Mouse (Mus musculus): Measurements from ENCODE around the gene Aox3. TPM values are rescaled to one million over a fixed set of nuclear protein-coding genes. Genes with fewer than 3 reads are reported as not detected.
A peak's percentile ranks its signal among the peaks of the same experiment; 100 is the strongest.

Aox3 gene
- 0.31 and 0.32 TPM in 2 replicates for polyA plus RNA-seq (2014; fragmentation: Nextera tagmentation; extraction: Ambion mirVana)

- Histone ChIP-seq H3K4me3 (replicated peaks; ENCODE audit: low read length) (no peak within 1 kb of the TSS), H3K4me1 (replicated peaks; ENCODE audit: control insufficient read depth, insufficient read depth, low read length) (no peaks in the 10 kb centered on the region), H3K9ac (no peak within 1 kb of the TSS), H3K36me3 (replicated peaks; ENCODE audit: control insufficient read depth, insufficient read depth) (no peaks in the 10 kb centered on the region), H3K9me3 (ENCODE audit: control insufficient read depth, low read length) (no peaks in the 10 kb centered on the region), H3K27ac (no peak within 1 kb of the TSS), H3K4me2 (replicated peaks) (peak within 1 kb of the TSS; percentile 38), H3K27me3 (ENCODE audit: control insufficient read depth, insufficient read depth, low read length) (no peaks in the 10 kb centered on the region)
- WGBS, result 16% methylated on average over 11 of the region's 11 CpGs
- ATAC-seq (ENCODE audit: low FRiP score) (peak; percentile 83), DNase-seq (ENCODE audit: low spot score) (peak; percentile 77)
Measured at GRCm38 (mm10) chr1:58112880-58113279, at the start of gene Aox3. Gene Aox3, plus strand, starts transcription at chr1:58113130.

- H3K36me3 ChIP-seq (replicated peaks; ENCODE audit: control insufficient read depth, insufficient read depth), result no peaks in the 10 kb centered on the region
- no peak overlapping the region for H3K4me3 ChIP-seq (replicated peaks; ENCODE audit: low read length)
- no peaks in the 10 kb centered on the region for H3K4me1 ChIP-seq (replicated peaks; ENCODE audit: control insufficient read depth, insufficient read depth, low read length)
- 87% methylated on average over 5 of the region's 5 CpGs for WGBS
- H3K9me3 ChIP-seq (ENCODE audit: control insufficient read depth, low read length), result no peaks in the 10 kb centered on the region
- DNase-seq (ENCODE audit: low spot score) (no peak), ATAC-seq (ENCODE audit: low FRiP score) (no peak)
- no peak overlapping the region for H3K9ac ChIP-seq
- no peaks in the 10 kb centered on the region for H3K27me3 ChIP-seq (ENCODE audit: control insufficient read depth, insufficient read depth, low read length)
- no peak overlapping the region for H3K27ac ChIP-seq
- H3K4me2 ChIP-seq (replicated peaks), result no peak overlapping the region
Measured at GRCm38 (mm10) chr1:58065151-58065550, 47.8 kb upstream of the Aox3 start.

- Histone ChIP-seq H3K9me3 (ENCODE audit: control insufficient read depth, low read length) (no peaks in the 10 kb centered on the region), H3K4me1 (replicated peaks; ENCODE audit: control insufficient read depth, insufficient read depth, low read length) (no peaks in the 10 kb centered on the region), H3K9ac (no peak overlapping the region), H3K27ac (no peak overlapping the region), H3K36me3 (replicated peaks; ENCODE audit: control insufficient read depth, insufficient read depth) (no peaks in the 10 kb centered on the region), H3K4me3 (replicated peaks; ENCODE audit: low read length) (no peak overlapping the region), H3K4me2 (replicated peaks) (no peak overlapping the region), H3K27me3 (ENCODE audit: control insufficient read depth, insufficient read depth, low read length) (no peaks in the 10 kb centered on the region)
- WGBS, result 82% methylated on average over 3 of the region's 3 CpGs
- no peak for DNase-seq (ENCODE audit: low spot score)
- ATAC-seq (ENCODE audit: low FRiP score), result no peak
Measured at GRCm38 (mm10) chr1:58065606-58066005, 47.3 kb upstream of the Aox3 start.

DNA sequence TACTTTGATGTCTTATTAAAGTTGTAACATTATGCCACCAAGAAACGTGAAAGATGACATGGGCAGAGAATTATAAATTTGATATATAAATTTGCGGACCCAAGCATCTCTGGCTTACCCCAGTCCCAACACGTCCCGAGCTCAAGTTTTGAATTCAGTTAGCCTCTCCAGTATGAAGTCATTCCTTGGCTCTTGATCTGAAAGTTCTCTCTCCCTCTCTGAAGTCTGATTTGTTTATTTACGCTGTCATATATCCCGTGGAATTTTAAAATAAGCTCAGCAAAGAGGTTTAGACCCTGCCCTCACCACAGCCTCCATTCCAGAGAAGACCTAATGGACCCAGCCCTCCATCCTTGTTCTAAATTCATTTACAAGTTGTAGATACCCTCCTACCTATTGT is 43.7 kb upstream of the Aox3 start:
- Histone ChIP-seq H3K27ac (no peak overlapping the region), H3K4me2 (replicated peaks) (no peak overlapping the region), H3K9ac (no peak overlapping the region), H3K27me3 (ENCODE audit: control insufficient read depth, insufficient read depth, low read length) (no peaks in the 10 kb centered on the region), H3K36me3 (replicated peaks; ENCODE audit: control insufficient read depth, insufficient read depth) (no peaks in the 10 kb centered on the region), H3K4me3 (replicated peaks; ENCODE audit: low read length) (no peak overlapping the region), H3K4me1 (replicated peaks; ENCODE audit: control insufficient read depth, insufficient read depth, low read length) (no peaks in the 10 kb centered on the region; the same call in 1 of the 2 replicates), H3K9me3 (ENCODE audit: control insufficient read depth, low read length) (no peaks in the 10 kb centered on the region)
- WGBS, result 88% methylated on average over 6 of the region's 6 CpGs
- ATAC-seq (ENCODE audit: low FRiP score), result no peak
- no peak for DNase-seq (ENCODE audit: low spot score)

DNA sequence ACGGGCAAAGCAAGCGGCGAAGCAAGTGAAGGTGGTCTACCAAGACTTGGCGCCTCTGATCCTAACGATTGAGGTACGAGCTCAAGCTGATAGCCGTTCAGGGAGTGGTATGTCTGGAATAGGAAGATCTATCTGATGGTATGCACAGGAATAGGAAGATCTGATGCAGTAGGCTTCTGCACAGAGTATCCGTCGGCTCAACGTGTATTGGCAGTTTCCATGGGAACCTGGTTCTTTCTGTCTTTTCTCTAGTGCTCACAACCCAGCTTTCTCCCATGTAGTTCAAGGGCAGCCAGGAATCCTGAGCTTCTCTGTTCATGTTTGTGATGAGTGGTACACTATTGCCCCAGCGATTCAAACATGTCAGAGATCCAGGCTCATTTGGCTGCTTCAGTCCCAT is 42.8 kb upstream of the Aox3 start:
- ATAC-seq (ENCODE audit: low FRiP score), result no peak
- Histone ChIP-seq H3K9ac (no peak overlapping the region), H3K4me3 (replicated peaks; ENCODE audit: low read length) (no peak overlapping the region), H3K36me3 (replicated peaks; ENCODE audit: control insufficient read depth, insufficient read depth) (no peaks in the 10 kb centered on the region), H3K27me3 (ENCODE audit: control insufficient read depth, insufficient read depth, low read length) (no peaks in the 10 kb centered on the region), H3K4me1 (replicated peaks; ENCODE audit: control insufficient read depth, insufficient read depth, low read length) (no peaks in the 10 kb centered on the region; the same call in 1 of the 2 replicates), H3K27ac (no peak overlapping the region), H3K9me3 (ENCODE audit: control insufficient read depth, low read length) (no peaks in the 10 kb centered on the region), H3K4me2 (replicated peaks) (no peak overlapping the region)
- no peak for DNase-seq (ENCODE audit: low spot score)
- WGBS, result 90% methylated on average over 11 of the region's 11 CpGs

- H3K4me2 ChIP-seq (replicated peaks), result no peak overlapping the region
- no peak overlapping the region for H3K4me3 ChIP-seq (replicated peaks; ENCODE audit: low read length)
- no peak for DNase-seq (ENCODE audit: low spot score)
- no peaks in the 10 kb centered on the region for H3K27me3 ChIP-seq (ENCODE audit: control insufficient read depth, insufficient read depth, low read length)
- H3K4me1 ChIP-seq (replicated peaks; ENCODE audit: control insufficient read depth, insufficient read depth, low read length), result no peaks in the 10 kb centered on the region; the same call in 1 of the 2 replicates
- WGBS, result 85% methylated on average over 9 of the region's 9 CpGs
- H3K9ac ChIP-seq, result no peak overlapping the region
- no peak for ATAC-seq (ENCODE audit: low FRiP score)
- H3K27ac ChIP-seq, result no peak overlapping the region
- no peaks in the 10 kb centered on the region for H3K9me3 ChIP-seq (ENCODE audit: control insufficient read depth, low read length)
- no peaks in the 10 kb centered on the region for H3K36me3 ChIP-seq (replicated peaks; ENCODE audit: control insufficient read depth, insufficient read depth)
Measured at GRCm38 (mm10) chr1:58071006-58071405, 41.9 kb upstream of the Aox3 start.

DNA sequence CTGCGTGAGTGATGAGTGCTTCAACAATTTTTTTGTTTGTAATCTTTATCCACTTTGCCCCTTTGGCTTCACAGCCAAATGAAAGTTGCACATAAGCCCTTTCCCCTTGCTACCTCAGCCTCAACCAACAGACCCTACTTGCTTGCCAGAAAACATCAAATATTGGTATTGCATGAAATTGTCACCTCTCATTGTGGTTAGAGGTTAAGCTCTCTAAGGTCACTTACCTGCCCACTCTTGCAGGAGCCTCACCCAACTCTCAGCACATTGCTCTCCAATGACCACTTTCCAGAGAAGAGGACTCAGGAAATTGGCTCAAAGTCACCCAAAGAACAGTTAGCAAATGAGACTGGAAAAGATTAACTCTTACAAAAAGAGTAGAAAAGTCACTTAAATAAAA is 41.4 kb upstream of the Aox3 start:
- no peaks in the 10 kb centered on the region for H3K9me3 ChIP-seq (ENCODE audit: control insufficient read depth, low read length)
- no peak overlapping the region for H3K4me2 ChIP-seq (replicated peaks)
- DNase-seq (ENCODE audit: low spot score) (no peak), ATAC-seq (ENCODE audit: low FRiP score) (no peak)
- no peak overlapping the region for H3K27ac ChIP-seq
- 91% methylated on average over 1 of the region's 1 CpGs for WGBS
- H3K9ac ChIP-seq, result no peak overlapping the region
- H3K36me3 ChIP-seq (replicated peaks; ENCODE audit: control insufficient read depth, insufficient read depth), result no peaks in the 10 kb centered on the region
- H3K4me1 ChIP-seq (replicated peaks; ENCODE audit: control insufficient read depth, insufficient read depth, low read length), result no peaks in the 10 kb centered on the region; the same call in 1 of the 2 replicates
- no peak overlapping the region for H3K4me3 ChIP-seq (replicated peaks; ENCODE audit: low read length)
- no peaks in the 10 kb centered on the region for H3K27me3 ChIP-seq (ENCODE audit: control insufficient read depth, insufficient read depth, low read length)

GRCm38 (mm10) chr1:58072416-58072815 is 40.5 kb upstream of the Aox3 start:
- Histone ChIP-seq H3K4me1 (replicated peaks; ENCODE audit: control insufficient read depth, insufficient read depth, low read length) (no peaks in the 10 kb centered on the region; the same call in 1 of the 2 replicates), H3K36me3 (replicated peaks; ENCODE audit: control insufficient read depth, insufficient read depth) (no peaks in the 10 kb centered on the region), H3K27me3 (ENCODE audit: control insufficient read depth, insufficient read depth, low read length) (no peaks in the 10 kb centered on the region), H3K4me3 (replicated peaks; ENCODE audit: low read length) (no peak overlapping the region), H3K27ac (no peak overlapping the region), H3K9ac (no peak overlapping the region), H3K9me3 (ENCODE audit: control insufficient read depth, low read length) (no peaks in the 10 kb centered on the region), H3K4me2 (replicated peaks) (no peak overlapping the region)
- WGBS, result 78% methylated on average over 2 of the region's 2 CpGs
- DNase-seq (ENCODE audit: low spot score) (no peak), ATAC-seq (ENCODE audit: low FRiP score) (no peak)

GRCm38 (mm10) chr1:58072991-58073730 is 39.8 kb upstream of the Aox3 start:
- Histone ChIP-seq H3K9me3 (ENCODE audit: control insufficient read depth, low read length) (no peaks in the 10 kb centered on the region), H3K36me3 (replicated peaks; ENCODE audit: control insufficient read depth, insufficient read depth) (no peaks in the 10 kb centered on the region), H3K4me2 (replicated peaks) (no peak overlapping the region), H3K9ac (no peak overlapping the region), H3K27ac (no peak overlapping the region), H3K27me3 (ENCODE audit: control insufficient read depth, insufficient read depth, low read length) (no peaks in the 10 kb centered on the region), H3K4me1 (replicated peaks; ENCODE audit: control insufficient read depth, insufficient read depth, low read length) (no peaks in the 10 kb centered on the region; the same call in 1 of the 2 replicates), H3K4me3 (replicated peaks; ENCODE audit: low read length) (no peak overlapping the region)
- DNase-seq (ENCODE audit: low spot score) (no peak), ATAC-seq (ENCODE audit: low FRiP score) (no peak)
- WGBS, result 80% methylated on average over 12 of the region's 12 CpGs

Data from hindbrain, embryonic 14.5 days (tissue).